Mouse (Mus musculus) heart, embryonic 12.5 days (tissue): ENCODE data around the gene Wiz. TPM values are rescaled to one million over a fixed set of nuclear protein-coding genes. Genes with fewer than 3 reads are reported as not detected.

Source experiments
- ATAC-seq: fragments of 200-750 bp; cut with Nextera tagmentation; 2 replicates; pipeline ENCODE4 v1.8.0; 2017; ENCODE audit warnings: moderate TSS enrichment, moderate library complexity; ENCODE audit not compliant: insufficient number of reproducible peaks, low FRiP score
- H3K27ac ChIP-seq: fragments of 300-500 bp; sonication (generic); 2 replicates; pipeline ENCODE4 v1.5.1; 2016; ENCODE audit warnings: mild to moderate bottlenecking, moderate library complexity; ENCODE audit not compliant: poor library complexity, severe bottlenecking
- H3K27me3 ChIP-seq: fragments of 300-500 bp; sonication (generic); replicated peaks from 2 replicates; pipeline ENCODE4 v1.6.1; 2016; ENCODE audit warnings: mild to moderate bottlenecking, moderate library complexity
- H3K36me3 ChIP-seq: fragments of 300-500 bp; sonication (generic); 2 replicates; pipeline ENCODE4 v1.6.1; 2016; ENCODE audit warnings: mild to moderate bottlenecking, moderate library complexity
- H3K4me1 ChIP-seq: fragments of 300-500 bp; sonication (generic); replicated peaks from 2 replicates; pipeline ENCODE4 v1.6.1; 2016; ENCODE audit warnings: mild to moderate bottlenecking
- H3K4me2 ChIP-seq: fragments of 300-500 bp; sonication (generic); 2 replicates; pipeline ENCODE4 v1.6.1; 2016; ENCODE audit warnings: mild to moderate bottlenecking, moderate library complexity
- H3K4me3 ChIP-seq: fragments of 300-500 bp; sonication (generic); 2 replicates; pipeline ENCODE4 v1.5.1; 2016; ENCODE audit warnings: mild to moderate bottlenecking
- H3K9ac ChIP-seq: fragments of 300-500 bp; sonication (generic); 2 replicates; pipeline ENCODE4 v1.6.1; 2016; ENCODE audit warnings: mild to moderate bottlenecking, moderate library complexity
- H3K9me3 ChIP-seq: fragments of 300-500 bp; sonication (generic); replicated peaks from 2 replicates; pipeline ENCODE4 v1.6.1; 2016; ENCODE audit warnings: mild to moderate bottlenecking, moderate library complexity
- WGBS: fragments of 180-500 bp; shearing (Covaris S2); methylation state at CpG from one replicate; pipeline ENCODE4 v1.1.7; 2016; 5-methylcytosine and 5-hydroxymethylcytosine counted together
- polyA plus RNA-seq: library from polyadenylated mRNA; unstranded; fragments of >200 nt; fragmentation: Nextera tagmentation; extraction: Ambion mirVana; gene quantifications from 2 replicates; pipeline ENCODE4 v1.2.1, GENCODE M21; 2016

The Wiz gene
- polyA plus RNA-seq, 1 experiment from 2014 or later, result 23.7 TPM

GRCm38 (mm10) chr17:32349037-32349732, 40.1 kb downstream of the Wiz start:
- peak overlapping the region; percentile 80 for H3K9ac ChIP-seq

GRCm38 (mm10) chr17:32348406-32348805, 40.8 kb downstream of the Wiz start:
- no peak for ATAC-seq
- no peaks in the 10 kb centered on the region for H3K27me3 ChIP-seq
- peaks cover 17% of the 10 kb centered on the region for H3K4me1 ChIP-seq
- WGBS, result 83% methylated on average over 2 of the region's 2 CpGs
- H3K4me3 ChIP-seq, result no peak overlapping the region
- H3K4me2 ChIP-seq, result peak overlapping the region; percentile 71
- H3K27ac ChIP-seq, result no peak overlapping the region
- H3K9ac ChIP-seq, result no peak overlapping the region
- no peaks in the 10 kb centered on the region for H3K9me3 ChIP-seq
- peaks cover 17% of the 10 kb centered on the region for H3K36me3 ChIP-seq

More at GRCm38 (mm10) chr17:32349037-32349732, 40.1 kb downstream of the Wiz start:
- Histone ChIP-seq H3K9me3 (no peaks in the 10 kb centered on the region), H3K27me3 (no peaks in the 10 kb centered on the region), H3K4me1 (peaks cover 18% of the 10 kb centered on the region), H3K4me2 (peak overlapping the region; percentile 71), H3K27ac (peak overlapping the region; percentile 65), H3K36me3 (peaks cover 17% of the 10 kb centered on the region), H3K4me3 (peak overlapping the region; percentile 80)
- WGBS, result 4% methylated on average over 4 of the region's 4 CpGs
- ATAC-seq, result 0 out of 2 replicates have a peak, but pooled peaks have one; percentile 23

GRCm38 (mm10) chr17:32341102-32341501, 48.1 kb downstream of the Wiz start:
- no peak overlapping the region for H3K4me3 ChIP-seq
- H3K4me2 ChIP-seq, result no peak overlapping the region
- H3K27ac ChIP-seq, result no peak overlapping the region
- peaks cover 60% of the 10 kb centered on the region for H3K36me3 ChIP-seq
- 79% methylated on average over 1 of the region's 1 CpGs for WGBS
- H3K4me1 ChIP-seq, result 0 out of 2 replicates have a peak, but pooled peaks cover 6% of the 10 kb centered on the region
- H3K9me3 ChIP-seq, result no peaks in the 10 kb centered on the region
- H3K9ac ChIP-seq, result no peak overlapping the region
- ATAC-seq, result no peak
- H3K27me3 ChIP-seq, result no peaks in the 10 kb centered on the region

GRCm38 (mm10) chr17:32340110-32340509, 49.1 kb downstream of the Wiz start:
- Histone ChIP-seq H3K4me2 (no peak overlapping the region), H3K27ac (no peak overlapping the region), H3K36me3 (peaks cover 69% of the 10 kb centered on the region), H3K4me3 (no peak overlapping the region), H3K9me3 (no peaks in the 10 kb centered on the region), H3K9ac (no peak overlapping the region), H3K27me3 (no peaks in the 10 kb centered on the region), H3K4me1 (0 out of 2 replicates have a peak, but pooled peaks cover 6% of the 10 kb centered on the region)
- no peak for ATAC-seq
- WGBS, result 71% methylated on average over 1 of the region's 1 CpGs

- no peak for ATAC-seq
- Histone ChIP-seq H3K9ac (no peak overlapping the region), H3K36me3 (peaks cover 83% of the 10 kb centered on the region), H3K9me3 (no peaks in the 10 kb centered on the region), H3K27me3 (no peaks in the 10 kb centered on the region), H3K4me2 (no peak overlapping the region), H3K4me3 (no peak overlapping the region), H3K27ac (no peak overlapping the region), H3K4me1 (peaks cover 10% of the 10 kb centered on the region)
- 81% methylated on average over 2 of the region's 2 CpGs for whole genome bisulfite sequencing
These were observed 53.4 kb downstream of the Wiz start for GRCm38 (mm10) chr17:32335869-32336268.

- no peak for ATAC-seq
- 95% methylated on average over 12 of the region's 12 CpGs for WGBS
These were observed 54.3 kb downstream of the Wiz start for GRCm38 (mm10) chr17:32334921-32335320.

GRCm38 (mm10) chr17:32333675-32334303, 55.5 kb downstream of the Wiz start:
- ATAC-seq, result peak; percentile 59
- Histone ChIP-seq H3K9ac (peak overlapping the region; percentile 5; the same call in 1 of the 2 replicates), H3K36me3 (peaks cover 93% of the 10 kb centered on the region), H3K4me3 (no peak overlapping the region), H3K27me3 (no peaks in the 10 kb centered on the region), H3K9me3 (no peaks in the 10 kb centered on the region), H3K27ac (no peak overlapping the region), H3K4me1 (peaks cover 9% of the 10 kb centered on the region), H3K4me2 (no peak overlapping the region)
- WGBS, result 75% methylated on average over 31 of the region's 31 CpGs

More at GRCm38 (mm10) chr17:32334921-32335320, 54.3 kb downstream of the Wiz start:
- Histone ChIP-seq H3K9ac (no peak overlapping the region), H3K4me1 (peaks cover 9% of the 10 kb centered on the region), H3K27ac (no peak overlapping the region), H3K4me2 (no peak overlapping the region), H3K27me3 (no peaks in the 10 kb centered on the region), H3K9me3 (no peaks in the 10 kb centered on the region), H3K36me3 (peaks cover 88% of the 10 kb centered on the region), H3K4me3 (no peak overlapping the region)

- Histone ChIP-seq H3K36me3 (peaks cover 81% of the 10 kb centered on the region), H3K4me3 (no peak overlapping the region), H3K9ac (no peak overlapping the region), H3K4me2 (no peak overlapping the region), H3K4me1 (peaks cover 5% of the 10 kb centered on the region; the same call in 1 of the 2 replicates), H3K27me3 (no peaks in the 10 kb centered on the region), H3K27ac (no peak overlapping the region), H3K9me3 (no peaks in the 10 kb centered on the region)
- ATAC-seq, result no peak
These were observed 61.7 kb downstream of the Wiz start for GRCm38 (mm10) chr17:32327501-32327900.

- ATAC-seq, result no peak
- peaks cover 49% of the 10 kb centered on the region for H3K36me3 ChIP-seq
These were observed 66.4 kb downstream of the Wiz start for GRCm38 (mm10) chr17:32322809-32323208.

GRCm38 (mm10) chr17:32321836-32322235, 67.4 kb downstream of the Wiz start:
- Histone ChIP-seq H3K36me3 (peaks cover 49% of the 10 kb centered on the region), H3K4me1 (peaks cover 28% of the 10 kb centered on the region), H3K27me3 (no peaks in the 10 kb centered on the region), H3K4me2 (peak overlapping the region; percentile 95), H3K9me3 (no peaks in the 10 kb centered on the region), H3K9ac (peak overlapping the region; percentile 82), H3K4me3 (peak overlapping the region; percentile 92), H3K27ac (peak overlapping the region; percentile 96)
- WGBS, result 20% methylated on average over 6 of the region's 6 CpGs
- ATAC-seq, result peak; percentile 3; the same call in 1 of the 2 replicates

More at GRCm38 (mm10) chr17:32322809-32323208, 66.4 kb downstream of the Wiz start:
- Histone ChIP-seq H3K27me3 (no peaks in the 10 kb centered on the region), H3K4me3 (no peak overlapping the region), H3K4me1 (peaks cover 28% of the 10 kb centered on the region), H3K4me2 (no peak overlapping the region), H3K9ac (no peak overlapping the region), H3K27ac (no peak overlapping the region), H3K9me3 (no peaks in the 10 kb centered on the region)
- WGBS, result 86% methylated on average over 1 of the region's 1 CpGs

GRCm38 (mm10) chr17:32321390-32321734, 67.9 kb downstream of the Wiz start:
- Histone ChIP-seq H3K9ac (peak overlapping the region; percentile 82), H3K27me3 (no peaks in the 10 kb centered on the region), H3K36me3 (peaks cover 49% of the 10 kb centered on the region), H3K27ac (peak overlapping the region; percentile 96), H3K4me3 (peak overlapping the region; percentile 92), H3K4me2 (peak overlapping the region; percentile 95), H3K9me3 (no peaks in the 10 kb centered on the region), H3K4me1 (peaks cover 28% of the 10 kb centered on the region)
- peak; percentile 77 for ATAC-seq
- under 1% methylated on average over 23 of the region's 23 CpGs for WGBS
